14 mouse cellular contexts compared by ENCODE assay signal in genomic region chr10:108583694-108584093, GRCm38 (mm10).
A peak's percentile ranks its signal among the peaks of the same experiment; 100 is the strongest.
DNase-seq lines count a peak whose midpoint lies in the region; ATAC-seq and TF ChIP-seq lines count a peak whose summit lies in the region.
"Had no signal": no experiment of that assay in that cellular context is flagged by ENCODE, and none has a peak within 500 bp of the region (broad histone marks: within the 10 kb centered on the region; RNA-seq: fewer than 3 reads in every experiment).

No protein-coding gene starts in this region.

- H3K4me3 ChIP-seq in midbrain, embryonic 10.5 days: no peak overlapping the region
- H3K4me3 ChIP-seq in midbrain, embryonic 15.5 days: no peak overlapping the region
- no peak overlapping the region for H3K4me3 ChIP-seq in forebrain, embryonic 14.5 days (ENCODE audit: low read depth, low read length)
- no peak overlapping the region for H3K4me3 ChIP-seq in liver, embryonic 13.5 days (replicated peaks)
- no peak overlapping the region for H3K4me3 ChIP-seq in thymus, adult 2 months (ENCODE audit: control insufficient read depth, insufficient read depth, low read length)
- H3K4me3 ChIP-seq: heart, adult 2 months; limb, embryonic 10.5 days; stomach, embryonic 15.5 days had no signal

- no peak for TF ChIP-seq POLR2A in thymus, adult 2 months (IDR thresholded peaks at IDR 0.05; ENCODE audit: control insufficient read depth, extremely low read depth, insufficient read depth, low read length, poor library complexity)

- TF ChIP-seq CTCF in thymus, adult 2 months (IDR thresholded peaks at IDR 0.05; ENCODE audit: borderline replicate concordance, control insufficient read depth, extremely low read depth, insufficient read depth, low read length, poor library complexity): no peak

- no peak overlapping the region for H3K4me2 ChIP-seq in midbrain, embryonic 15.5 days
- peak overlapping the region; percentile 18; the same call in 1 of the 2 replicates for H3K4me2 ChIP-seq in forebrain, embryonic 14.5 days (ENCODE audit: low read length)
- H3K4me2 ChIP-seq in liver, embryonic 13.5 days: no peak overlapping the region
- H3K4me2 ChIP-seq: stomach, embryonic 15.5 days had no signal

- peak; percentile 20 for DNase-seq in midbrain, embryonic 10.5 days (ENCODE audit: low spot score)
- peak; percentile 41 for DNase-seq in embryo, embryonic 11 days
- DNase-seq in forebrain, embryonic 14.5 days (ENCODE audit: low spot score): no peak
- no peak for DNase-seq in liver, embryonic 13.5 days
- DNase-seq in adrenal gland, adult 2 months: no peak
- no peak for DNase-seq in thymus, adult 2 months
- DNase-seq: adrenal gland, postnatal 36 days; heart, adult 2 months; kidney, adult 18-20 months; lung, postnatal 36 days had no signal

- H3K27me3 ChIP-seq in midbrain, embryonic 10.5 days (ENCODE audit: low read depth, poor library complexity, severe bottlenecking): no peaks in the 10 kb centered on the region
- no peaks in the 10 kb centered on the region for H3K27me3 ChIP-seq in midbrain, embryonic 15.5 days (replicated peaks)
- H3K27me3 ChIP-seq in forebrain, embryonic 14.5 days (replicated peaks; ENCODE audit: control insufficient read depth, insufficient read depth, low read length): no peaks in the 10 kb centered on the region
- H3K27me3 ChIP-seq in liver, embryonic 13.5 days: no peaks in the 10 kb centered on the region
- H3K27me3 ChIP-seq in thymus, adult 2 months (ENCODE audit: control insufficient read depth, insufficient read depth, low read length): no peaks in the 10 kb centered on the region
- H3K27me3 ChIP-seq: stomach, embryonic 15.5 days had no signal

- H3K9ac ChIP-seq in midbrain, embryonic 15.5 days: no peak overlapping the region
- H3K9ac ChIP-seq in forebrain, embryonic 14.5 days (ENCODE audit: low read length): no peak overlapping the region
- H3K9ac ChIP-seq in liver, embryonic 13.5 days: no peak overlapping the region
- H3K9ac ChIP-seq: stomach, embryonic 15.5 days had no signal

- H3K4me1 ChIP-seq in midbrain, embryonic 10.5 days: peaks cover 19% of the 10 kb centered on the region
- H3K4me1 ChIP-seq in midbrain, embryonic 15.5 days: peaks cover 11% of the 10 kb centered on the region; the same call in 1 of the 2 replicates
- peaks cover 15% of the 10 kb centered on the region for H3K4me1 ChIP-seq in forebrain, embryonic 14.5 days (ENCODE audit: control insufficient read depth, insufficient read depth, low read length)
- peaks cover 66% of the 10 kb centered on the region for H3K4me1 ChIP-seq in liver, embryonic 13.5 days (replicated peaks)
- no peaks in the 10 kb centered on the region for H3K4me1 ChIP-seq in thymus, adult 2 months (replicated peaks; ENCODE audit: control insufficient read depth, insufficient read depth, low read length)
- H3K4me1 ChIP-seq: stomach, embryonic 15.5 days had no signal

- H3K9me3 ChIP-seq in midbrain, embryonic 10.5 days (replicated peaks): no peaks in the 10 kb centered on the region
- H3K9me3 ChIP-seq in midbrain, embryonic 15.5 days: no peaks in the 10 kb centered on the region
- H3K9me3 ChIP-seq in forebrain, embryonic 14.5 days (replicated peaks; ENCODE audit: control insufficient read depth, low read length): no peaks in the 10 kb centered on the region
- H3K9me3 ChIP-seq in liver, embryonic 13.5 days (replicated peaks): peaks cover 10% of the 10 kb centered on the region; the same call in 1 of the 2 replicates
- H3K9me3 ChIP-seq: limb, embryonic 10.5 days; stomach, embryonic 15.5 days had no signal

- WGBS in midbrain, embryonic 10.5 days: 30% methylated on average over 11 of the region's 11 CpGs
- WGBS in midbrain, embryonic 15.5 days: 33% methylated on average over 11 of the region's 11 CpGs
- WGBS in forebrain, embryonic 14.5 days: 10% methylated on average over 11 of the region's 11 CpGs
- WGBS in liver, embryonic 13.5 days (ENCODE audit: insufficient replicate concordance): 69% methylated on average over 11 of the region's 11 CpGs
- WGBS in thymus, adult 2 months: 87% methylated on average over 11 of the region's 11 CpGs

- no peak for ATAC-seq in midbrain, embryonic 15.5 days (replicated peaks)
- no peak for ATAC-seq in forebrain, embryonic 14.5 days
- no peak for ATAC-seq in liver, embryonic 13.5 days (ENCODE audit: low read depth)
- no peak for ATAC-seq in frontal cortex, adult (ENCODE audit: low TSS enrichment)

- no peak overlapping the region for H3K27ac ChIP-seq in midbrain, embryonic 10.5 days (replicated peaks)
- H3K27ac ChIP-seq in midbrain, embryonic 15.5 days: no peak overlapping the region
- H3K27ac ChIP-seq in forebrain, embryonic 14.5 days (ENCODE audit: low read depth, low read length): no peak overlapping the region
- H3K27ac ChIP-seq in liver, embryonic 13.5 days: peak overlapping the region; percentile 64
- no peak overlapping the region for H3K27ac ChIP-seq in thymus, adult 2 months (ENCODE audit: control insufficient read depth, insufficient read depth, low read length)
- H3K27ac ChIP-seq: heart, adult 2 months; limb, embryonic 10.5 days; stomach, embryonic 15.5 days had no signal

- H3K36me3 ChIP-seq in midbrain, embryonic 10.5 days: no peaks in the 10 kb centered on the region
- no peaks in the 10 kb centered on the region for H3K36me3 ChIP-seq in midbrain, embryonic 15.5 days (replicated peaks)
- H3K36me3 ChIP-seq in forebrain, embryonic 14.5 days (ENCODE audit: control insufficient read depth, insufficient read depth, low read length): no peaks in the 10 kb centered on the region
- H3K36me3 ChIP-seq in liver, embryonic 13.5 days: no peaks in the 10 kb centered on the region; the same call in 1 of the 2 replicates
- H3K36me3 ChIP-seq in thymus, adult 2 months (ENCODE audit: control insufficient read depth, insufficient read depth, low read length): no peaks in the 10 kb centered on the region
- H3K36me3 ChIP-seq: limb, embryonic 10.5 days; stomach, embryonic 15.5 days had no signal

Comparison
In these comparisons a context has a peak if more than half of its experiments do, and no peak if none do; other contexts are left out.
1. DNase-seq: peak in midbrain, embryonic 10.5 days (single experiment) and embryo, embryonic 11 days (single experiment); none in forebrain, embryonic 14.5 days (single experiment), liver, embryonic 13.5 days (single experiment), adrenal gland, adult 2 months (single experiment) and thymus, adult 2 months (single experiment).